Mouse (Mus musculus): ENCODE results near the gene Garnl3. TPM values are rescaled to one million over a fixed set of nuclear protein-coding genes. Genes with fewer than 3 reads are reported as not detected.

Garnl3 gene
- polyA plus RNA-seq, 2 experiments: 0.53 to 0.56 TPM

GRCm38 (mm10) chr2:33170777-33171565 is 39.5 kb upstream of the Garnl3 start:
- no peak for DNase-seq (ENCODE audit: low read depth in 3 of 3, low spot score in 3 of 3)

GRCm38 (mm10) chr2:33169445-33169844 is 38.0 kb upstream of the Garnl3 start:
- 69% methylated on average over 6 of the region's 6 CpGs for WGBS (ENCODE audit: insufficient replicate concordance)
- Histone ChIP-seq H3K27me3 (ENCODE audit: control insufficient read depth, insufficient read depth, low read length) (no peaks in the 10 kb centered on the region), H3K9me3 (ENCODE audit: control insufficient read depth, low read length) (no peaks in the 10 kb centered on the region), H3K4me1 (replicated peaks; ENCODE audit: control insufficient read depth in 2 of 2, insufficient read depth in 2 of 2, low read length in 1 of 2) (peaks cover 0 to 4% of the 10 kb centered on the region in 2 experiments; a peak in 1 of 4 replicates), H3K9ac (replicated peaks) (no peak overlapping the region), H3K27ac (no peak overlapping the region), H3K4me2 (ENCODE audit: low read depth) (no peak overlapping the region), H3K36me3 (replicated peaks; ENCODE audit: control insufficient read depth, insufficient read depth, low read depth) (no peaks in the 10 kb centered on the region), H3K4me3 (ENCODE audit: insufficient read depth in 1 of 2, low read depth in 2 of 2, low read length in 2 of 2) (no peak overlapping the region)
- TF ChIP-seq EP300 (IDR thresholded peaks at IDR 0.05; ENCODE audit: low read depth) (no peak), CTCF (IDR thresholded peaks at IDR 0.05; ENCODE audit: low read depth) (no peak)
- ATAC-seq (ENCODE audit: insufficient read depth) (no peak), DNase-seq (ENCODE audit: low read depth in 3 of 3, low spot score in 3 of 3) (no peak)

More at GRCm38 (mm10) chr2:33170777-33171565, 39.5 kb upstream of the Garnl3 start:
- no peak overlapping the region for H3K4me2 ChIP-seq (ENCODE audit: low read depth)
- 67% methylated on average over 10 of the region's 10 CpGs for WGBS (ENCODE audit: insufficient replicate concordance)
- no peak for ATAC-seq (ENCODE audit: insufficient read depth)
- peaks cover 0 to 2% of the 10 kb centered on the region in 2 experiments; a peak in 1 of 4 replicates for H3K4me1 ChIP-seq (replicated peaks; ENCODE audit: control insufficient read depth in 2 of 2, insufficient read depth in 2 of 2, low read length in 1 of 2)
- no peak overlapping the region for H3K9ac ChIP-seq (replicated peaks)
- H3K27ac ChIP-seq: no peak overlapping the region
- TF ChIP-seq EP300 (IDR thresholded peaks at IDR 0.05; ENCODE audit: low read depth) (no peak), CTCF (IDR thresholded peaks at IDR 0.05; ENCODE audit: low read depth) (no peak)
- no peaks in the 10 kb centered on the region for H3K9me3 ChIP-seq (ENCODE audit: control insufficient read depth, low read length)
- H3K4me3 ChIP-seq (ENCODE audit: insufficient read depth in 1 of 2, low read depth in 2 of 2, low read length in 2 of 2): no peak overlapping the region
- no peaks in the 10 kb centered on the region for H3K36me3 ChIP-seq (replicated peaks; ENCODE audit: control insufficient read depth, insufficient read depth, low read depth)
- no peaks in the 10 kb centered on the region for H3K27me3 ChIP-seq (ENCODE audit: control insufficient read depth, insufficient read depth, low read length)

- Histone ChIP-seq H3K4me2 (ENCODE audit: low read depth) (no peak overlapping the region), H3K27me3 (ENCODE audit: control insufficient read depth, insufficient read depth, low read length) (no peaks in the 10 kb centered on the region), H3K4me3 (ENCODE audit: insufficient read depth in 1 of 2, low read depth in 2 of 2, low read length in 2 of 2) (no peak overlapping the region), H3K36me3 (replicated peaks; ENCODE audit: control insufficient read depth, insufficient read depth, low read depth) (no peaks in the 10 kb centered on the region), H3K4me1 (replicated peaks; ENCODE audit: control insufficient read depth in 2 of 2, insufficient read depth in 2 of 2, low read length in 1 of 2) (peaks cover 0 to 4% of the 10 kb centered on the region in 2 experiments; a peak in 1 of 4 replicates), H3K9ac (replicated peaks) (no peak overlapping the region), H3K9me3 (ENCODE audit: control insufficient read depth, low read length) (no peaks in the 10 kb centered on the region), H3K27ac (no peak overlapping the region)
- no peak for DNase-seq (ENCODE audit: low read depth in 3 of 3, low spot score in 3 of 3)
- TF ChIP-seq EP300 (IDR thresholded peaks at IDR 0.05; ENCODE audit: low read depth) (no peak), CTCF (IDR thresholded peaks at IDR 0.05; ENCODE audit: low read depth) (no peak)
- WGBS (ENCODE audit: insufficient replicate concordance): 44% methylated on average over 3 of the region's 3 CpGs
- ATAC-seq (ENCODE audit: insufficient read depth): no peak
Observed at GRCm38 (mm10) chr2:33167060-33167459, 35.6 kb upstream of the Garnl3 start.

GRCm38 (mm10) chr2:33165710-33166374 is 34.4 kb upstream of the Garnl3 start:
- no peak overlapping the region for H3K27ac ChIP-seq

GRCm38 (mm10) chr2:33165229-33165628 is 33.8 kb upstream of the Garnl3 start:
- H3K36me3 ChIP-seq (replicated peaks; ENCODE audit: control insufficient read depth, insufficient read depth, low read depth): no peaks in the 10 kb centered on the region
- H3K4me3 ChIP-seq (ENCODE audit: insufficient read depth in 1 of 2, low read depth in 2 of 2, low read length in 2 of 2): no peak overlapping the region
- H3K4me2 ChIP-seq (ENCODE audit: low read depth): no peak overlapping the region
- 45% methylated on average over 4 of the region's 4 CpGs for WGBS (ENCODE audit: insufficient replicate concordance)
- no peak for TF ChIP-seq EP300 (IDR thresholded peaks at IDR 0.05; ENCODE audit: low read depth)
- no peak for TF ChIP-seq CTCF (IDR thresholded peaks at IDR 0.05; ENCODE audit: low read depth)
- H3K9me3 ChIP-seq (ENCODE audit: control insufficient read depth, low read length): no peaks in the 10 kb centered on the region
- ATAC-seq (ENCODE audit: insufficient read depth) (no peak), DNase-seq (ENCODE audit: low read depth in 3 of 3, low spot score in 3 of 3) (no peak)
- H3K9ac ChIP-seq (replicated peaks): no peak overlapping the region
- no peaks in the 10 kb centered on the region for H3K27me3 ChIP-seq (ENCODE audit: control insufficient read depth, insufficient read depth, low read length)
- peaks cover 0 to 4% of the 10 kb centered on the region in 2 experiments; a peak in 1 of 4 replicates for H3K4me1 ChIP-seq (replicated peaks; ENCODE audit: control insufficient read depth in 2 of 2, insufficient read depth in 2 of 2, low read length in 1 of 2)
- no peak overlapping the region for H3K27ac ChIP-seq

More at GRCm38 (mm10) chr2:33165710-33166374, 34.4 kb upstream of the Garnl3 start:
- DNase-seq (ENCODE audit: low read depth in 3 of 3, low spot score in 3 of 3) (no peak), ATAC-seq (ENCODE audit: insufficient read depth) (no peak)
- no peak for TF ChIP-seq EP300 (IDR thresholded peaks at IDR 0.05; ENCODE audit: low read depth)
- no peak for TF ChIP-seq CTCF (IDR thresholded peaks at IDR 0.05; ENCODE audit: low read depth)
- H3K9me3 ChIP-seq (ENCODE audit: control insufficient read depth, low read length): no peaks in the 10 kb centered on the region
- no peak overlapping the region for H3K9ac ChIP-seq (replicated peaks)
- no peak overlapping the region for H3K4me2 ChIP-seq (ENCODE audit: low read depth)
- H3K36me3 ChIP-seq (replicated peaks; ENCODE audit: control insufficient read depth, insufficient read depth, low read depth): no peaks in the 10 kb centered on the region
- no peaks in the 10 kb centered on the region for H3K27me3 ChIP-seq (ENCODE audit: control insufficient read depth, insufficient read depth, low read length)
- no peak overlapping the region for H3K4me3 ChIP-seq (ENCODE audit: insufficient read depth in 1 of 2, low read depth in 2 of 2, low read length in 2 of 2)
- peaks cover 0 to 4% of the 10 kb centered on the region in 2 experiments; a peak in 1 of 4 replicates for H3K4me1 ChIP-seq (replicated peaks; ENCODE audit: control insufficient read depth in 2 of 2, insufficient read depth in 2 of 2, low read length in 1 of 2)
- WGBS (ENCODE audit: insufficient replicate concordance): 56% methylated on average over 7 of the region's 7 CpGs

All from liver, embryonic 14.5 days (tissue).